Mouse (Mus musculus) cerebellum, postnatal 10 days (tissue): ENCODE data around the gene Hnrnpl.

Experiments
- DNase-seq, 2 experiments: peaks; one replicate each; pipeline ENCODE4 v3.0.0; 2021; ENCODE audit warnings: mixed read lengths in 2 of 2

The Hnrnpl gene

DNA sequence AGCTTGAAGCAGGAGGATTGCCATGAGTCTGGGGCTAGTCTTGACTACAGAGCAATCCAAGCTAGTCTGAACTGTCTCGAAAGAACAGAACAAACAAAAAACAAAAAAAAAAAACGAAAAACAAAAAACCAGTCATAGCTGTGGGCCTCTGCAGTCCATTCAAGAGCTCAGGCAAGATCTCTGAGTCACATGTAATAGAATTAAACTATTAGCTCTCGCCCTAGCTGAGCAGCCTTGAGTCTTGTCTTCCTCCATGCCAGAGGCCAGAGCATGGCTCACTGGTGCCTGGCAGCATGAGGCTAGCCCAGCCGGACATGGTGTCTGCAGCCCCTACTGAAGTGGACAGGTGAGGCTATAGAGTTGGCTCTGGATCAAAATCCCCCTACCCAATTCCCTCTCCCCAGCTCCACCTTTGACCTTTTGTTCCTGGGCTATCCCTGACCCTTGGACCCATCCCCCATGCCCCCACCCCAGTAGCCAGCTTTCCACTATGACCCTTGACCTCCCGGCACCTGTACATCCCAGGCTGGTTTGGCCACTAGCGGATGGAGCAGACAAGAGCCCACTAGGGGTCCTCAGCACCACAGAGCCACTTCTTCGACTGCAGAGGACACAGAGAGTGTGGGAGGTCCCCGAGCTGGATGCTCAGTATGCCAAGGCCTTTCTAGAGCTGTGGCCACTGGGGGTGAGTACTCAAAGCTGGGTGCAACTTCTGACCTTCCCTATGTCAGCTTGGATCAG lies 18.1 kb upstream of the Hnrnpl start:
- no peak for DNase-seq

DNA sequence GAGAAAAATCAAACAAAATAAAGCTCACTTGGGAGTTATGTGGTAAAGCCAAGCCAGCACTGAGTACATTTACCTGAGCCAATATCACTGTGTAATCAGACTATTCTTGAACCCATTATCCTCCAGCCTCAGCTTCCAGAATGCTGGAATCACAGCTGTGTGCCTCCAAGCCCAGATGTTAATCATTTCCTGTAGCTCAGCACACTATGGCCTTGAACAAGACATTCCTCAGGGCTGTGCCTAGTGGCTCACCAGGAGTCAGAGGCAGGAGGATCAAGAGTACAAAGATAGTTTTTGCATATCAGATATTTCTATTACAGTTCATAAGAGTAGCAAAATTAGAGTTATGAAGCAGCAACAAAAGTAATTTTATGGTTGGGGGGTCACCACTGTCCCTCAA lies 16.6 kb upstream of the Hnrnpl start:
- DNase-seq: no peak

DNA sequence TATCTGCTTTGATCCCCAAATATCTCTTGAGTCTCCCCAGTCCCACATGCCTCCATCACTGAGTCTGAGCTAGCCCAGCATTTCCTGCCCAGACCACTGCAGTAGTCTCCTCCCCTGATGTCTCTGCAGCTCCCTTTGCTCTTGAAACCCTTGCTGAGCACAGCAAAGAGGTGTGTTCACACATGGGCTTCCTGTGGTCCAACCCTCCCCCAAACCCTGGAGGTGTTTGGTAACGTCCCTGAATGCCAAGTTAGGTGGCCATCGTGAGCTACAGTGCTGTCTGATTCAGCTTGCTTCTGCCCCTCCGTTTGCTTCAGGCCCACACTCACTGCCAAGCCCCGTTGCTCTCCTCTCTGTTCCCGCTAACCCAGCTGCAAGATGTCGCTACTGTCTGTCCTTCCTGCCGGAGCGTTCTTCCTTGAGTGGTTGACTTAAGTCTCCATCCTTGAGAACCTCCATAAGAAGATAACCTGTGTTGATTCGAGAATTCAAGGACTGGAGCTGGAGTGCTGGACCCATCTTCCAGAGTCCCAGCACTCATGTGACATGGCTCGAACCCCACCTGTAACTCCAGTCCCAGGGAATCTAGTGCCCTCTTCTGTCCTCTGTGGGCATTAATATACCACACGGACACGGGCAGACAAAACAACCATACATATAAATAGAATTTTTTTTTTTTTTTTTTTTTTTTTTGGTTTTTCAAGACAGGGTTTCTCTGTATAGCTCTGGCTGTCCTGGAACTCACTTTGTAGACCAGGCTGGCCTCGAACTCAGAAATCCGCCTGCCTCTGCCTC lies 15.8 kb upstream of the Hnrnpl start:
- no peak for DNase-seq

DNA sequence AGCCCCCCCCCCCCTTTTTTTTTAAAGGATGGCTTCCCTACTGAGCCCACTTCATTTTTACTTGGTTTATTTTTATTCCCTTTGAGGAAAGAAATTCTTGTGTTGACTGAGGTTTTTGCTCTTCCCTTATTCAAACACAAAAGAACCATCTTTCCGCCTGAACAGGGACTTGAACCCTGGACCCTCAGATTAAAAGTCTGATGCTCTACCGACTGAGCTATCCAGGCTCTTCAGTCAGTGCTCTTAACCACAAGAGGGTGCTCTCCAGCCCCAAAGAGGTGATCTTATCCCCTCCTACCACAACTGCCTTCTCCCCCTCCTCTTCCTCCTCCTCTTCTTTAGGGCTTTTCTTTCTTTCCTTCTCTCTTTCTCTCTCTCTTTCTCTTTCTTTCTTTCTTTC lies 14.5 kb upstream of the Hnrnpl start:
- DNase-seq: peak in 1 of 2 experiments; percentile 48

DNA sequence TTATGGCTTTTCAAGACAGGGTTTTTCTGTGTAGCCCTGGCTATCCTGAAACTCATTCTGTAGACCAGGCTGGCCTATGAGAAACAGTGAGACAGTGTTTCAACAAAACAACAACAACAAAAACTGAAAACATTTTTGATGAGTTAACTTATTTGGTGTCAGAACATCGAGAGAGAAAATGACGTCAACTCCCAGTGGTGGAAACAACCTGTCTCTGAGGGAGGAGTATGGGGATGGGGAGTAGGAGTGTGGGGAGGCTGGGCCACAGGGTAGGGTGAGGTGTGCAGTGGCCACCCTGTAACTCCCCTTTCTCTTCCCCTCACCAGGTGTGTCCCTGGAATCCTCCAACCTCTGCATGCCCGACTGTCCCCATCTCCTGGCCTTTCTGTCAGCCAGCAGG lies 13.8 kb upstream of the Hnrnpl start:
- DNase-seq: no peak

DNA sequence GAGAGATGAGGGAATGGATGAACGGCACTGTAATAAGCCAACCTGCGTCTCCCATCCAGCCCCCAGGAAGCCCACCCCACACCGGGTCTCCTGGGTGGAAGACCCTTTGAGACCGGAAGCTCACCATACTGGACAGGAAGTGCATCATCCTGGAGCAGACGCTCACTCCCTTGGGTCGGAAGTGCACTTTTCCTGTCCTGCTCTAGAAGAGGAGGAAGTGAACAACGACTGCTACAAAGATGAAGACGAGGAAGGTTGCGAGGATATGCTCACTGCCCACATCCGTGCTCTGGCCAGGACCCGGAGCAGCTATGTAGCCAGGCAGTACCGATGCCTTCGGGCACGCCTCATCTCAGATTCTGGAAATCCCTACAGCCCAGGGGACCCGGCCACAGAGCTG lies 12.5 kb upstream of the Hnrnpl start:
- no peak for DNase-seq

DNA sequence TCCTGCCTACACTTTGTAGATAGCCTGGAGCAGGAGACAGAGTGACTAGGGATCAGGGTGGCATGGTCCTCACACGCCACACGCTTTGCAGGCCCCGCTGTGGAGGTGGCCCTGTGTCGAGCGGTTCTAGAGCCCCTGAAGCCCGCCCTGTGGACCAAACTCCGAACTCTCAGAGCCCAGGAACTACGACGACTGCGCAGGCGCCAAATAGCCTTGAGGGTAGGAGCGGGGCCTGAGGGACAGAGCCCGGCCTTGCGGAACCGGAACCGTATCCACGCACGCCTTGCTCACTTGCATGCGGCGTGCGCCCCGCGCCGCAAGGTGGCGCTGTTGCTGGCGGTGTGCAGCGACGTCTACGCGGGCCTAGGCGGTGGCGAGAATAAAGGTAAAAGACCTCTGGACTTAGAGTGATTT lies 11.8 kb upstream of the Hnrnpl start:
- DNase-seq: peak; percentile 89 to 91

DNA sequence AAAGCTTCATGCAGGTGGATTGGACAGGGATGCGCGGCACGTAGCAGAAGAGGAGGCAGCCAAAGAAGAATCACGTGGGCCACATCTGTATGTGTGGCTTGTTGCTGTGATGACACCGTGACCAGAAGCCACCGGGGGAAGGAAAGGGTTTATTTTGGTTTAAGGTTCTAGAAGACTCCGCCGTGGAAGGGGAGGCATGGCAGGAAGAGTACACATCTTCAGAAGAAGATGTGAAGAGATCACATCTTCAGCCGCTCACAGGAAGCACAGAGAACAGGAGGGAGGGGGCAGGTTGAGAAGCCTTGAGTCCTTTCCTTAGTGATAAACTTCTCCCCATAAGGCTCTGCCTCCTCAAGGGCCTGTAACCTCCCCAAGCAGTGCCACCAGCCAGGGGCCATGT lies 8.3 kb upstream of the Hnrnpl start:
- no peak for DNase-seq

DNA sequence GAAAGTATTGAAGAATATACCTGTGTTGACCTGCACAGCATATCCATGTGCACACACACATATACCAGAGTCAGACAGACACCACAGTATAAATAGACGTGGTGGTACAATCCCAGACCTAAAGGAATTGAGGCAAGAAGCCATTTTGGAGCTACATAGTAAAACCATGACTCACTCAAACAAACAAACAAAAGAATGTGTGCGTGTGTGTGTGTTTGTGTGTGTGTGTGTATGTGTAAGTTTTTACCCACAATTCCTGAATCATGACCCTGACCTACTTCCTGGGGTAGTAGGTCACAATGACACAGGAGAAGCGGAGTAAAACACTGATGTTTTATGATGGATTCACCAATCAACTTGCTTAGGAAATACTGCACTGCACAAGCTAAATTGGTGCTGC lies 6.9 kb upstream of the Hnrnpl start:
- no peak for DNase-seq

DNA sequence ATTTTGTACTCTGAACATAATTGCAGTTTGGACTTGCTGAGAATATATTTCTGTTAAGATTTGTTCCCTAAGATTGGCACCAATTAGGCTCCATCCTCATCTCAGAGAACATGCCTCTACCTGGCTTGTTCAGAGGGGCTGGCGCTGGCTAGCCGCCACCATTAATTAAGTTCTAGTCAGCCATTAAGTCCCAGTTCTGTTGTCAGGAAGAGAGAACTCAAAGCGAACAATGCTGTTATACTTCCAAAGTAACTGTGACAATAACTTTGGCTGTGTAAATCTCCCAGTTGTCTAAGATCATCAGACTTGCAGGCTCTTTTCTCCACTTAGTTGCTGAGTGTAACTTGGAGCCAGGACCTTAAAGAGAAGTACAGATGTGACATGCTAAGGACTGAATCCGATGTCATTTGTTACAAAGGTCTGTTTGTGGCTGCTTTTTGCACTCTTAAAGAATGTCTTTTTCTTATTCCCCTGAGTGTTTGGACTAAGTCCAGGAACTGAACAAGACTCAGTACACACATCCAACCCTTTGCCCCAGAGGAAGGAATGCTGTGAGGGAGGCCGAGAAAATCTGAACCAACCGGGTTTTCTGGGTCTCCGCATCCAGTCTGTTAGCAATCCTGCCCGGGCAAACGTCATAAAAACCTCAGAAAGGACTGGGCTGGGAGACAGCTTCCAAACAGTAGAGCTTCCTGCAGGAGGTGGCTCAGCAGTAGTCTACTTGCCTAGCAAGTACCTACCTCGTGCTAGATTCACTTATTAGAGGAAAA lies 6.3 kb upstream of the Hnrnpl start:
- DNase-seq: peak; percentile 14 to 22

DNA sequence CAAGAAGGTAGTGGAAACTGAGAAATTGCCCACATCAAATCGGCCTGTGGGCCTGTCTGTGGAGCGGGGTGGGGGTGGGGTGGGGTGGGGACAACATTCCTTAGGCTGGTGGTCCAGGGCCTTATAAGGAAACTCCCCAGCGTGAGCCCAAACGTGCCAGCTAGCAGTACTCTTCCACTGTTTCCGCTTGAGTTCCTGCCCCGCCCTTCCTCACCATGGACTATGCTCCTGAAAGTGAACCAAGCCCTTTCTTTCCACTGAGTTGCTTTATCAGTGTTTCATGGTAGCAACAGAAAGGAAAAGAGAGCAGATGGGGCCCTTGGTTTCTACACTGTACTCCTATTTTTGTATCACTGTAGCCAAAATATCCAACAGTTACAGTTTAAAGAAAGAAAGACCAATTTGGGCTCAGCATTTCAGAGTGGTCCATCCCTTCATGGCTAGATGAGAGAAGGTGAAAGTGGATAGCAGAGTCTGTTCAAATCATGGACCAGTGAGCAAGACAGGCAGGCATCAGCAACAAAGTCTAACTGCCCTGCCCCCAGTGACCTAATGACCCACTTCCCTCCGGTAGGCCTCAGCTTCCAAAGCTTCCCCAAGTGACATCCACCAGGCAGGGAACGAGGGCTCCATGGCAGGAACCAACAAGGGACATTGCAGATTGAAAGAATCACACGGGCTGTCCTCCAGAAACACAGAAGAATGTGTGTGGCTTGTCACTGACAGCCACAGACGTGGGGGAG lies 5.3 kb upstream of the Hnrnpl start:
- DNase-seq: peak; percentile 19 to 30

DNA sequence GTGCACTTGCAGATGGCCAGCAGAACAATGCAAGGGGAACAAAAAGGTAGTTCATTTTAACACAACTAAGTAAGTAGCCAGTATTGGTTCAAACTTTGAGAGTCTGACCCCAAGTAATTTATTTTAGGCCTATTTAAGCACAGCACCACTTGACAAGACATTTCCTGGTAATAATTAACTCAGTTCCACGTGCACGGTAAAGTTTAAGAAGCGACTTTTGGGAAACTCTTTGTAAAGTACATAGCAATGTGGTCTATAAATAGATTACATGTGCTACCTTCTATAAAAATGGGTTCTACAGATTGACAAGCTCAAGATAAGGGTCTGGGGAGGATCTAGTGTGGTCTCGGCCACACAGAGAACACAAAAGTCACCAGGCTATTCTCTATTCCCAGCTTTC lies 4.6 kb upstream of the Hnrnpl start:
- no peak for DNase-seq

DNA sequence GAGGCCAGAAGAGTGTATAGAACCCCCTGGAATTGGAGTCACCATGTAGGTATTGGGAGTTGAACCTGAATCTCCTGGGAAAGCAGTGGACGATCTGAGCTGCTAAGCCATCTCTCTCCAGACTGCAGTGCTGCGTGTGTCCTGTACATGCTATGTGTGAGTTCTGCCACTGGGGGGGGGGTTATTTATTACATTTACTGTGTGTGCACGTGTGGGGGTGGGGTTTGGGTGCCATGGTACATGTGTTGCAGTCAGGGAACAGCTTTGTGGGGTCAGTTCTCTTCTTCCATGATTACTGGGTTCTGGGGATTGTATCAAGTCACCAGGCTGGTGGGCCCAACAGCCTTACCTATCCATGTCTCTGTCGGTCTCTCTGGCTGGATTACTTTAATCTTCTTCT lies 1.5 kb upstream of the Hnrnpl start:
- peak; percentile 54 to 62 for DNase-seq

DNA sequence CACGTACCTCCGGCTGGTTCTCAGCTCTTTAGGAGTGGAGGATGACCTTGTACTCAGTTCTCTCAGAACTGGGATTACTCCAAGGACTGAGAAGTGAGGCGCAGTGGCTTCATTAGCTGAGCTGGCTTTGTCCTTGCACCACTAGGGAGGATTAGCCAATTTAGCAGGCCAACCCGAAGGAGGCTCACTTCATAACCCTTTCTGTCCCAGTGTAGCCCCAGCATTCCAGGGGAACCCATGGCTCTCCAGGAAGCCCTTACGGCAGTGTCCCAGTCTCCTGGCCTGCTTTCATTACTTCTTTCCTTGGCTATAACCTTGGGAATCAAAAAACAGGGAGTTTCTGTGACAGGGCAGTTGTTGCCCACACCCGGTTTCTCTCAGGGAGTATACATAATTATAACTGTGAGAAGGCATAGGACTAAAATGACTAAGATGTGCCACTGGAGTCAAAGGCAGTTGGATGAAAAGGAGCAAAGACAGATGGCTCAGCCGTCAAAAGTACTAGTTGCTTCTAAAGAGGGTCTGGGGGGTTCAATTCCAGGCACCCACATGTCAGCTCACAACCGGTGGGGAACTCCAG lies 610 bp upstream of the Hnrnpl start:
- DNase-seq: peak; percentile 31 to 40

DNA sequence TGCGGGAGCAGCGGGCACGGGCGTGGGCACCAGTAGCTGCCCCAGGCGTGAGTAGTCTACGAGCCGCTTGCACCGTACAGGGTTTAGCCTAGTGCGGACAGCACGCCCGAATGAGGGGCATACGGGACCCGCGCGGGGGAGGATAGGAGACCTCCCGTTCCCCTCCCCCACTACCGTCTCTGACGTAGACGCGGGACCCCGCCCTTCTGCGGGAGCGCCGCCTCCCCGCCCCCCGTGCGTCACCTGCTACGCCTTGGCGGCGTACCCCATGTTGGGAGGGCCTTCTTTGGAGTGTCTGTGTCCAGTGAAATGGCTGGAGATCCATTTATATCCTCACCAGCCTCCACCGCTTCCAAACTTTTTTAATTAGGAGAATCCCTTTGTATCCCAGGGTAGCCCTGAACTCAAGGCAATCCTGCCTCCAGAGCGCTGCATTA lies 634 bp downstream of the Hnrnpl start:
- DNase-seq: peak; percentile 99 to 100

DNA sequence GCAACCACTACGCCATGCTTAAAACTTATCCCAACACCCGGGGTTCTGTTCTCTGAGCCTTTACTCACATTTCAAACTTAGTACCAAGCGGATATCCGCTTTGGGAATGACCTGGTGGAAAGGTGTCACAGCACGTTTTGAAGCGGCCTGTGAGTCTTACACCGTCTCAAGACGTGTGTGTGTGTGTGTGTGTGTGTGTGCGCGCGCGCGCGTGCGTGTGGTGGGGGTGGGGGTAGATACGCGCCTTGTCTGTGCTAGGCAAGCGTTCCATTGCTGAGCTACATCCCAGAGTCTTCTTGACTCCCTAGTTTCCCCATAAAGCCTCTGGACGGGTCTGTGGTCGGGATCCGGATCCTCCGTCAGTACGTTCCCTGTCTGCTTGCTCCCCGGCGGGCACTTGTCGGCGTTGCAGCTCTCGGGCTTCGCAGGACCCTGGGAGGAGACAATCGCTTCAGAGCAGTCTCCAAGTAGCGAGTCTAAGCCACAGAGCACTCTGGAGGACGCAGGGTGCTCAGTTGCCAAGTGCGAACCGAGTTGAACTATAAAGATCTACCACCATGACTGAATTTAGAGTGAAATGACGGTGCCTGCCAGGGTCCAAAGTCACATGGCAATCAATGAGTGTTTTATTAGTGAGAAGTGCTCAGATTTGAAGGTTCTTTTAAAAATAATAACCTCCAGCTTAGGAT lies 1.2 kb downstream of the Hnrnpl start:
- DNase-seq: peak; percentile 84 to 85

DNA sequence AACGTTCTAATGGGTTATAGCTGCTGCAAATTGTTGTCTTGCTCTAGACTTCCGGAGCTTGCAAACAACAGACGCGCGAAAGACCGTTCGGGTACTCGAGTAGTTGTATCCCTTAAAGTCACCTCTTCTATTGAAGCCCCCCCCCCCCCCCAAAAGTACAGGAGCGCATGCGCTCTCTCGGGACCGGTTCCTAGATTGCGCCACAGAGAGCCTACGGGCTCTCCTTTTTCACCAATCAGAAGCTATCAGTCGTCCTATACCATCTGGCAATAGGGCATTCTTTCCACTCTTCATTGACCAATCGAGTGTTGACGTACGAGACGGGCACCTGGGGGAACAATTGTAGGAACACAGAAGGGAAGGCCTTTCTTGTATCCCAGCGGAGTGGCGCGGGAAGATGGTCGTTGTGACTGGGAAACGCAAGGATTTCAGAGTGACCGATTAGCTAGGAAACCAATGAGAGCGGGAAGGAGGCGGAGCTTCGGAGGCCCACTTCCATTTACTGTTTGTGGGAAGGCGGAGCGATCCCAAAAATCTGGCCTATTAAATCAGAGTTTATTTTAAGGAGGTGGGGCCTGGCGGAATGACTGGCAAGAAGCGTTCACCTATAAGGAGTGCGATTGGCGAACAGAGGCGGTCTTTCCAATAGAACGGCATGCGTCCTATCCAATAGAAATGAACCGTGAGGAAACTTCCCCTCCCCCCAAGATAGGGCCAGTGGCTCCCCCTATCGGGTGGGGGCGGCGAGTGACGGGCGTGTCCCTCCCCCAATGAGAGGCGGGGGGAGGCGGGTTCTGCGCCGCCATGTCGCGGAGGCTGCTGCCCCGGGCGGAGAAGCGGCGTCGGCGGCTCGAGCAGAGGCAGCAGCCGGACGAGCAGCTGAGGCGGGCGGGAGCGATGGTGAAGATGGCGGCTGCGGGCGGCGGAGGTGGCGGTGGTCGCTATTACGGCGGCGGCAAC lies 2.0 kb downstream of the Hnrnpl start:
- peak; percentile 99 for DNase-seq

DNA sequence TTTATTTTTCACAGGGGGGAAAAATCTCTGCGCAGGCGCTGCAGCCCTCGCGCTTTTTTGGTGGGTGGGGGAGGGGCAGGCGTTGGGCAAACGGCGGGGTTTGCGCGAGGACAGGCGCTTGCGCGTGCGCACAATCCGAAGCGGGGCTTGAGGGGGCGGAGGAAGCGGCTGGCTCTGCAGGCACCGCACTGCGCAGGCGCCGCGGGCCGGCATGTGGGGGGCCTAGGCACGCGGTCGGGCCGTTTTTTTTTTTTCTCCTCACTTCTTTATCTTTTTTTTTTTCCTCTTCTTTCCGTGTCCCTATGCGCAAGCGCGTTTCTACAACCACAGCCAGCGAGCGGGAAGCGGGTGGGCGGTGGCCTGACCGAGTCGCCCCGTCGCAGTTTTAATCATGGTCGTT lies 2.9 kb downstream of the Hnrnpl start:
- peak; percentile 99 for DNase-seq

DNA sequence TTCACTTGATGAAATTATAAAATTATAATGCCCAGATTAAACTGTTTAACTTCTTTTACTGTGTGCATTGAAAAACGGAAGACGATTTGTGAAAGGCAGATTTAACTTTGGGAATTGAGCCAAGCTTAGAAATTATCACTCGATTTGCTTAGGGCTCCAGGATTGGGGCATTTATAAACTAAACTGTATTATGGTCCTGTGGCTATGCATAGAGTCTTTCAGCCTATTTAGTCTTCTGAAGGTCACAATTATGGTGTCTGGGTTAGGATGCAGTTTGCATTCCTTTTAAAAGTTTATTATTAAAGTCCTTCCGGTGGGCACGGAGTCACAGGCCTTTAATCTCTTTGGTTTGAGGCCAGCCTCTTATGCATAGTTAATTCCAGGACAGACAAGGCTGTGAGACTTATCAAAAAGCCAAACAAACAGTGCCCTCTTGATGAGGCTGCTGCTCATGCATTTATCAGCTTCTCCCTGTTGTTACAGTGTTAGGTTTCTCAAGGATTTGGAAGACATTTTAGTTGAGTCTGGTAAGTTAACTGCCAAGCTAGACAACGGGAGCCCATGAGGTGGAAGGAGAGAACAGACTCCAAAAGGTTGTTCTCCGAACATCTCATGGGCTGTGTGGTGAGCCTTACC lies 3.4 kb downstream of the Hnrnpl start:
- peak in 1 of 2 experiments; percentile 33 for DNase-seq

DNA sequence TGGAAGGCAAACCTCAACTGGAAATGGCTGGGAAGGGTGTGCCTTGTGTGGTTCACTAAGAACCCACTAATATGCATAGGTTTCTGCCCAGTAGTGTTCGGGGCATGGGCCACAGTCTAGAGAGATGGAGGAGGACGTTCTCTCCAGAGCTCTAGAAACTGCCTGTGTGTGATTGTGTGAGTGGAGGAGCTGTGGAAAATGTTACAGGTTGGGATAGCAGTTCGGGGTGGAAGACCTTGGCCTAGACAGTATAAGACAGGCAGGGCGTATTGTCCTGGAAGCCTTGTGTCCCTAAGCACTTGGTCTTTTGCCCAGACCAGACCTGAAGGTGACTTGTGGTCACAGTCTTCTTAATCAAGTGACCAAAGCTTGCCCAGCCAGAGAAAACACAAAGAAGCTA lies 4.1 kb downstream of the Hnrnpl start:
- peak; percentile 6 to 45 for DNase-seq
